Mouse (Mus musculus) E14TG2a.4 (cell line): ENCODE measurements around the gene Hist1h3e.
"Not testable (repeated sequence)": the region's sequence is repeated elsewhere in the genome, so short reads cannot be mapped to it uniquely, and the experiment has no call there.

Experiments
- H3K27me3 ChIP-seq: 2 replicates; pipeline ENCODE4 v1.6.1; 2014; ENCODE audit warnings: low read length, control low read depth; ENCODE audit not compliant: insufficient read depth
- H3K36me3 ChIP-seq: 2 replicates; pipeline ENCODE4 v1.6.1; 2014; ENCODE audit warnings: low read length, control low read depth; ENCODE audit not compliant: insufficient read depth
- H3K4me1 ChIP-seq: replicated peaks from 2 replicates; pipeline ENCODE4 v1.6.1; 2014; ENCODE audit warnings: low read depth, low read length, control low read depth
- H3K4me3 ChIP-seq: replicated peaks from 2 replicates; pipeline ENCODE4 v1.5.1; 2014; ENCODE audit warnings: mild to moderate bottlenecking, low read length
- H3K9me3 ChIP-seq: 2 replicates; pipeline ENCODE4 v1.6.1; 2014; ENCODE audit warnings: low read length, control low read depth
- CTCF ChIP-seq: conservative IDR thresholded peaks from 2 replicates; pipeline ENCODE4 v1.5.1; 2014; ENCODE audit warnings: low read length
- NANOG ChIP-seq: IDR thresholded peaks from 2 replicates; pipeline ENCODE4 v1.6.1; 2014; ENCODE audit warnings: borderline replicate concordance, low read length, mixed read lengths
- POU5F1 ChIP-seq: IDR thresholded peaks from 2 replicates; pipeline ENCODE4 v1.6.1; 2014; ENCODE audit warnings: low read length, borderline replicate concordance

Gene Hist1h3e

DNA sequence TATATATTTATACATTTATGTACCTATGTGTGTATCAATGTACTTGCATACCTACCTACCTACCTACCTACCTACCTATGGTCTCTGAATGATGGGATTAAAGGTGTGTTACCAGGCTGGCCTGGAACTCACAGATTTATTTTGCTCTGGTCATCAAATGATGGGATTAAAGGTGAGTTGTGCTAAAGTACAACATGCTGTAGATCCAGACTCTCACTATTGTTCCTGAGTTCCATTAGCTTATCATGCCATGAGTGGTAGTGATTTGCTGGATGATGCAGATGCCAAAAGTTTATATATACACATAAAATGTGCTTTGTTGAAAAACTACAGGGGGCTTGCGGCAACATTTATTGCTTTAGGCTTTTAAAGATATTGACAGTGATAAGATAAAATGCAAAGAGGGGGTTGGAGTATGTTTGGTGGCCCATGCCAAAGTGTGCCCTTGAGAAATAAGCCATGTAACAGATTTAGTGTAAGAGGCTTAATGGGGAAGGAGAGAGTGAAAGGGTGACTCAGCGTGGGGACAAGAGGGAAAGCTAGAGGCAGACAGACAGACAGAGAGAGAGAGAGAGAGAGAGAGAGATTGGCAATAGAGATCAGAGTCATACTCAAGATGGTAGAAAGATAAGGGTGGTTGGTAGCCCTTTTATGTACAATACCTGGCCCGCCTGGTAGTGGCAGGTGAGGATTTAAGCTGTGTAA is 25.0 kb downstream of the Hist1h3e start:
- Histone ChIP-seq H3K27me3 (no peaks in the 10 kb centered on the region), H3K9me3 (no peaks in the 10 kb centered on the region), H3K36me3 (no peaks in the 10 kb centered on the region; the same call in 1 of the 2 replicates), H3K4me1 (peaks cover 35% of the 10 kb centered on the region), H3K4me3 (no peak overlapping the region; the same call in 1 of the 2 replicates)
- TF ChIP-seq NANOG (no peak), CTCF (no peak), POU5F1 (no peak)

DNA sequence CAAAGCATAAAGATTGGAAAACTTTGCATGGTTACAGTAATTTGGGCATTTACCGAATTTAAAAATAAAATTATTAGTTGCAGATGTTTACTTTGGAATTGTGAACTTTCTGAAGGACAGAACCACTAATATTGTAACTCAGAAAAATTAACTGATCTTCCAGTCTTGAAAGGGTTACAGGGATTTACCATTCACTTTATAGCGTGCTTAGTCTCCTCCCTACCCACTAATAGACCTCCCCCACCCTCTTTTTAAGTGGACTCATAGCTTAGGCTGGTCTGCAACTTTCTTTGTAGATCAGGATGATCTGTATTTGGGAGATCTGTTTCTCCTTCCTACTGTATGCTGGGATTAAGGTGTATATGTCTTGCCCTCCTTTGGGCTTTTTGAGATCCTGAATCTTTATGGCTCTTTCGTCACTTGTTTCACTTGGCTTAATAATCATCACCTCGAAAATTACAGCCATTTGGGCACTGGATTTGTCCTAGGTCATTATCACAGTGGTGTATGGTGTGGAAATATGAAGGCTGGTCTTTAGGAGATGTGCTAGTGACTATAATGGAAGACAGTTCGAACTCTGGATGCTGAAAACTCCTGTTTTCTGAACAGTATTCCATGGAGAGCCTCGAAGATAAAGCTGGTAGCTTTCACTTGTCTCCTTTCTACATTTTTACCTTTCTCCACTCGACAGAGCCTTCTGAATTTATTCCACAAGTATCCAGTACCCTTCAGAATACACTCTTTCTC is 25.9 kb downstream of the Hist1h3e start:
- TF ChIP-seq NANOG (no peak), CTCF (no peak), POU5F1 (no peak)
- H3K36me3 ChIP-seq, result no peaks in the 10 kb centered on the region; the same call in 1 of the 2 replicates
- H3K4me1 ChIP-seq, result peaks cover 37% of the 10 kb centered on the region
- H3K4me3 ChIP-seq, result peak overlapping the region; percentile 83
- H3K27me3 ChIP-seq, result no peaks in the 10 kb centered on the region
- H3K9me3 ChIP-seq, result no peaks in the 10 kb centered on the region

- H3K4me3 ChIP-seq, result peak within 1 kb of the TSS; percentile 83
- not testable (repeated sequence) for H3K36me3 ChIP-seq, H3K27me3 ChIP-seq, H3K9me3 ChIP-seq
- peaks cover 37% of the 10 kb centered on the region for H3K4me1 ChIP-seq
These were observed 26.8 kb downstream of the Hist1h3e start, which contains the start of gene Hist1h3g for GRCm38 (mm10) chr13:23535137-23536075. Hist1h3g (plus strand) TSS chr13:23535422.

DNA sequence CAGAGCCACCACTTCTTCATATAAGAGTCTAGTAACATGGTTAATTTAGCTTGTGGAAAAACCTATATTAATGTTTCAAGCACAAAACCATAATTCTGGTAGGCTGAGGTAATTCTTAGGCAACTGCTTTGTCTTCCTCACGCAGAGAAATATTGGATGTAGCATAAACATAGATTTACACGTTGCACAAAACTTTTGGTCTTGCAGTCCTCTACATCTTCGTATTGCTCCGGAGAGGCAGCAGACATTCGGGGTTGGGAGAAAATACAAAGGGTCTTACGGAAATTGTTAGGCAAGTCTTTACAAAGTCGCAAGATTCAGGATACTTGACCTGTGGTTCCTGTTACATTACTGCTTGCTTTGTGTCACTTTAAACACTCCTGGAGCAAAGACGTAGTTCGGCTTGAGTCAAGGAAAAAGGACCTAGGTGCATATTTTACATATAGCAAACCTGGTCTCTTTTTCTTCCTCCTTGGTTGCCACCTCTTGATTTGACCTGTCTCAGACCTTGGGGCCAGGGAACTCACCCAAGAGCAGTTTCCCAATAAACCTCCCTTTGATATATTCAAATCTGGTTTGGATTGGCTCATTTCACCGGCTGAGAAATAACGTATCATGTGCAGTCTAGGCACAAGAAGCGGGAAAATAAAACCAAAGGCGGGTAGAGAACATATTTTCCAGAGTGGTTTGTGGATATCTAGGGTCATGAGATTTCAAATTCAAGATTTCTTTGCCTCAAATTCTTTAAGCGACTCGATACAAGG is 27.6 kb downstream of the Hist1h3e start:
- TF ChIP-seq NANOG, result no peak
- TF ChIP-seq CTCF, result no peak
- no peak for TF ChIP-seq POU5F1

DNA sequence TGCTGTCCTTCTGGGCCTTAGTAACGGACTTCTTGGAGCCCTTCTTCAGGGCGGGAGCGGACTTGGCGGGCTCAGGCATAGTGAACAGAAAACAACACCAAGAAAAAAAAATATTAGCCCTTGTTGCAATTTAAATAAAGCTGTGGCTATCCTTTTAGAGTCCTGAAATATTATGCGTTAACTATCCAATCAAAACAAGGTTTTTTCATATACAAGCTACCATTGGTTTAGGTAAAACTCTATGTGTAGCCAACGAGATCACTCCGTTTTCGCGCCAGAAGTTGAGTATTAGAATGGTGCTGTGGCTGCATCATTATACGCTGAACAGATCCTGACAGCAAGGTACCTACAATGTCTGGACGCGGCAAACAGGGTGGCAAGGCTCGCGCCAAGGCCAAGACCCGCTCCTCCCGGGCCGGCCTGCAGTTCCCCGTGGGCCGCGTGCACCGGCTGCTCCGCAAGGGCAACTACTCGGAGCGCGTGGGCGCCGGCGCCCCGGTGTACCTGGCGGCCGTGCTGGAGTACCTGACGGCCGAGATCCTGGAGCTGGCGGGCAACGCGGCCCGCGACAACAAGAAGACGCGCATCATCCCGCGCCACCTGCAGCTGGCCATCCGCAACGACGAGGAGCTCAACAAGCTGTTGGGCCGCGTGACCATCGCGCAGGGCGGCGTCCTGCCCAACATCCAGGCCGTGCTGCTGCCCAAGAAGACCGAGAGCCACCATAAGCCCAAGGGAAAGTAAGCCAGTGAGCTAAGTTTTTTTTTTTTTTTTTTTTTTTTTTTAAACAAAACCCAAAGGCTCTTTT is 28.4 kb downstream of the Hist1h3e start, which contains the start of gene Hist1h2af:
Hist1h2af (plus strand) TSS at position 347 of the 808 bp plus-strand sequence.
- H3K36me3 ChIP-seq, H3K27me3 ChIP-seq, H3K9me3 ChIP-seq: not testable (repeated sequence)
- Histone ChIP-seq H3K4me1 (peaks cover 37% of the 10 kb centered on the region), H3K4me3 (peak within 1 kb of the TSS; percentile 83)

More for the DNA sequence above, 27.6 kb downstream of the Hist1h3e start:
- peak overlapping the region; percentile 83 for H3K4me3 ChIP-seq
- H3K4me1 ChIP-seq, result peaks cover 37% of the 10 kb centered on the region
- no peaks in the 10 kb centered on the region; the same call in 1 of the 2 replicates for H3K36me3 ChIP-seq
- H3K27me3 ChIP-seq, result no peaks in the 10 kb centered on the region
- H3K9me3 ChIP-seq, result no peaks in the 10 kb centered on the region

GRCm38 (mm10) chr13:23532262-23533075 is 29.7 kb downstream of the Hist1h3e start:
- Histone ChIP-seq H3K36me3 (no peaks in the 10 kb centered on the region; the same call in 1 of the 2 replicates), H3K4me3 (peak overlapping the region; percentile 83), H3K27me3 (no peaks in the 10 kb centered on the region), H3K9me3 (no peaks in the 10 kb centered on the region), H3K4me1 (peaks cover 31% of the 10 kb centered on the region)
- TF ChIP-seq CTCF, result no peak
- TF ChIP-seq POU5F1, result no peak
- TF ChIP-seq NANOG, result no peak
